Comparison of ENCODE assay signal across 8 mouse cellular contexts in the genomic region with DNA sequence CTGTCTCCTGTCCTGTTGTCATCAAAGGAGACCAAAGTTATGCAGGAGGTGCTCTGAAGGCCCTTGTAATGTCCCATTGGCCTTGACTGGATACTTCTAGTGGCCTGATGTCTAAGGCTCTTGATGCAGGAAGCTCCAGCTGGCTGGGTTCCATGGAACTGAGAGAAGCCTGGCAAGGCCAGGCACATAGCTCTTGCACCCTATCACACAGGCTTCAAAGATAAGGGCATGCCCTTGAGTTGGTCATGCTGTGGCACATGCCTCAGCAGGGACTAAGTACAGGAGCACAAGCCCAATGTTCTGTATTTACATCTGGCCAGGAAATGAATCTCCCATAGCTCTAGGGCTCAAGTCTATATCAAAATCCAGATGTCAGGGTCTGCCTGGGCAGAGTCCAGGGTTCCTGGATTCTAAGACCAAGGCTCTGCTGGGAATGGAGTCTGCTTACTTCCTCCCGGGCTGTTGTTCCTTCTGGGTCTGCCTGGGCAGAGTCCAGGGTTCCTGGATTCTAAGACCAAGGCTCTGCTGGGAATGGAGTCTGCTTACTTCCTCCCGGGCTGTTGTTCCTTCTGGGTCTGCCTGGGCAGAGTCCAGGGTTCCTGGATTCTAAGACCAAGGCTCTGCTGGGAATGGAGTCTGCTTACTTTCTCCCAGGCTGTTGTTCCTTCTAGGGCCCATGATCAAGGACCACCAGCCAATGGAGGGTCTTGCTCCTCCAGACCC. TPM values are rescaled to one million over a fixed set of nuclear protein-coding genes. Genes with fewer than 3 reads are reported as not detected.
A peak's percentile ranks its signal among the peaks of the same experiment; 100 is the strongest.
DNase-seq lines count a peak whose midpoint lies in the region; ATAC-seq and TF ChIP-seq lines count a peak whose summit lies in the region.
"Not testable (repeated sequence)": the region's sequence is repeated elsewhere in the genome, so short reads cannot be mapped to it uniquely, and the experiment has no call there.

No protein-coding gene starts in this region.

- not testable (repeated sequence) for H3K27me3 ChIP-seq in heart, adult 2 months (ENCODE audit: control insufficient read depth, insufficient read depth, low read length); heart, postnatal 0 days (ENCODE audit: control insufficient read depth, insufficient read depth, low read length); kidney, adult 2 months (replicated peaks; ENCODE audit: control insufficient read depth, insufficient read depth, low read length); lung, embryonic 16.5 days (ENCODE audit: control insufficient read depth, insufficient read depth, low read depth, low read length)

- not testable (repeated sequence) for H3K4me3 ChIP-seq in bone marrow macrophage, adult 2 months (ENCODE audit: insufficient read depth, low read length); heart, adult 2 months; heart, postnatal 0 days (ENCODE audit: low read depth, low read length); kidney, adult 2 months (ENCODE audit: insufficient read depth, low read depth, low read length); lung, embryonic 16.5 days (ENCODE audit: low read length)

- not testable (repeated sequence) for TF ChIP-seq CTCF in bone marrow macrophage, adult 2 months (IDR thresholded peaks at IDR 0.05; ENCODE audit: low read depth, low read length); heart, adult 2 months (IDR thresholded peaks at IDR 0.05); heart, postnatal 0 days (IDR thresholded peaks at IDR 0.05; ENCODE audit: low read depth); kidney, adult 2 months (conservative IDR thresholded peaks at IDR 0.05; ENCODE audit: insufficient read depth, insufficient read length, low read depth, low read length)

- peak; percentile 95 for ATAC-seq in heart, postnatal 0 days (ENCODE audit: insufficient read depth, low read depth)
- ATAC-seq in lung, embryonic 16.5 days (ENCODE audit: low read depth) = peak; percentile 51

- H3K4me2 ChIP-seq in heart, postnatal 0 days (ENCODE audit: low read depth, low read length); lung, embryonic 16.5 days (ENCODE audit: low read depth, low read length): not testable (repeated sequence)

- not testable (repeated sequence) for H3K9me3 ChIP-seq in heart, postnatal 0 days (replicated peaks; ENCODE audit: control insufficient read depth, low read length); lung, embryonic 16.5 days (ENCODE audit: control insufficient read depth, low read length)

- not testable (repeated sequence) for H3K9ac ChIP-seq in heart, adult 2 months (ENCODE audit: low read depth, low read length); heart, postnatal 0 days (replicated peaks; ENCODE audit: low read depth, low read length); lung, embryonic 16.5 days (ENCODE audit: low read length)

- DNase-seq in adrenal gland, adult (ENCODE audit: inconsistent age in 2 of 2, low spot score in 1 of 2) = peak; percentile 93 to 97
- peak; percentile 72 to 85 for DNase-seq in heart, adult 2 months
- peak; percentile 90 for DNase-seq in heart, postnatal 0 days (ENCODE audit: low spot score)
- peak; percentile 45 for DNase-seq in kidney, adult 2 months
- DNase-seq in ovary, postnatal 14 days (ENCODE audit: low spot score) = peak; percentile 22
- DNase-seq in urinary bladder, postnatal 14 days (ENCODE audit: low spot score) = peak; percentile 70

- H3K27ac ChIP-seq in bone marrow macrophage, adult 2 months (ENCODE audit: insufficient read depth, low read depth, low read length) = peak overlapping the region; percentile 7
- H3K27ac ChIP-seq in heart, adult 2 months = peak overlapping the region; percentile 69
- H3K27ac ChIP-seq in heart, postnatal 0 days (ENCODE audit: low read depth) = peak overlapping the region; percentile 87
- peak overlapping the region; percentile 80 for H3K27ac ChIP-seq in kidney, adult 2 months (ENCODE audit: insufficient read depth, low read depth, low read length)
- not testable (repeated sequence) for H3K27ac ChIP-seq in lung, embryonic 16.5 days (ENCODE audit: low read length)

- intact Hi-C loops in heart, adult 2 months (cut with DNase I) = not testable (repeated sequence)

- not testable (repeated sequence) for TF ChIP-seq POLR2A in bone marrow macrophage, adult 2 months (IDR thresholded peaks at IDR 0.05; ENCODE audit: borderline replicate concordance, low read depth, low read length); heart, adult 2 months (IDR thresholded peaks at IDR 0.05; ENCODE audit: insufficient read depth, low read depth, low read length); kidney, adult 2 months (IDR thresholded peaks at IDR 0.05; ENCODE audit: low read depth, low read length)

- H3K79me2 ChIP-seq in heart, adult 2 months (replicated peaks; ENCODE audit: control insufficient read depth, insufficient read depth, low read length) = not testable (repeated sequence)

- H3K4me1 ChIP-seq in bone marrow macrophage, adult 2 months (ENCODE audit: control insufficient read depth, insufficient read depth, low read length); kidney, adult 2 months (ENCODE audit: control insufficient read depth, insufficient read depth, low read length); lung, embryonic 16.5 days (replicated peaks; ENCODE audit: control insufficient read depth, insufficient read depth, low read length): not testable (repeated sequence)
- peaks cover 16% of the 10 kb centered on the region for H3K4me1 ChIP-seq in heart, adult 2 months (ENCODE audit: control insufficient read depth, insufficient read depth, low read length)
- peaks cover 28% of the 10 kb centered on the region for H3K4me1 ChIP-seq in heart, postnatal 0 days (ENCODE audit: control insufficient read depth, insufficient read depth)

- H3K36me3 ChIP-seq in heart, adult 2 months (ENCODE audit: control insufficient read depth, insufficient read depth, low read length) = peaks cover 15% of the 10 kb centered on the region
- peaks cover 17% of the 10 kb centered on the region; the same call in 1 of the 2 replicates for H3K36me3 ChIP-seq in heart, postnatal 0 days (replicated peaks; ENCODE audit: control insufficient read depth, insufficient read depth, low read length)
- not testable (repeated sequence) for H3K36me3 ChIP-seq in kidney, adult 2 months (ENCODE audit: control insufficient read depth, insufficient read depth, low read length)
- peaks cover 16% of the 10 kb centered on the region for H3K36me3 ChIP-seq in lung, embryonic 16.5 days (ENCODE audit: control insufficient read depth, insufficient read depth, low read length)

- 4% methylated on average over 2 of the region's 2 CpGs for WGBS in heart, adult 2 months
- WGBS in heart, postnatal 0 days = no CpG with 5 or more reads among the region's 2 CpGs
- 62% methylated on average over 2 of the region's 2 CpGs for WGBS in kidney, adult 2 months
- WGBS in lung, embryonic 16.5 days = 86% methylated on average over 1 of the region's 2 CpGs

- TF ChIP-seq EP300 in heart, adult 2 months (IDR thresholded peaks at IDR 0.05; ENCODE audit: insufficient read depth, low read depth, low read length) = peak; percentile 95
- peak; percentile 92 for TF ChIP-seq EP300 in heart, postnatal 0 days (IDR thresholded peaks at IDR 0.05; ENCODE audit: low read depth)

RNA-seq across cellular contexts. Expression of a gene that starts 41.3 kb away (rescaled TPM):
- polyA plus RNA-seq in bone marrow macrophage, adult 2 months (2012; ENCODE audit: insufficient read depth, insufficient read length, missing spikeins) = 46.7 and 50.5 TPM in 2 replicates
- 10 to 100 TPM; 27.0 to 31.7 TPM for total RNA-seq in heart, adult 2 months (2021)
- 13.8 and 28.8 TPM in 2 replicates for polyA plus RNA-seq in heart, adult 2 months (2012; rRNA removed)
- 56.4 and 86.6 TPM in 2 replicates for total RNA-seq in heart, postnatal 0 days (2014; rRNA removed; ENCODE audit: low replicate concordance)
- 68.6 and 73.6 TPM in 2 replicates for polyA plus RNA-seq in heart, postnatal 0 days (2015; fragmentation: Nextera tagmentation; extraction: Ambion mirVana)
- 21.2 and 30.1 TPM in 2 replicates for polyA plus RNA-seq in kidney, adult 2 months (2012; rRNA removed)
- 139 and 148 TPM in 2 replicates for polyA plus RNA-seq in lung, embryonic 16.5 days (2015; fragmentation: Nextera tagmentation; extraction: Ambion mirVana)

RNA-seq across cellular contexts. Expression of a gene that starts 54.8 kb away (rescaled TPM):
- 75.9 and 77.7 TPM in 2 replicates for polyA plus RNA-seq in bone marrow macrophage, adult 2 months (2012; ENCODE audit: insufficient read depth, insufficient read length, missing spikeins)
- 10 to 100 TPM; 68.7 to 69.7 TPM for total RNA-seq in heart, adult 2 months (2021)
- polyA plus RNA-seq in heart, adult 2 months (2012; rRNA removed) = 42.6 and 57.4 TPM in 2 replicates
- total RNA-seq in heart, postnatal 0 days (2014; rRNA removed; ENCODE audit: low replicate concordance) = 125 and 129 TPM in 2 replicates
- 49.6 and 50.3 TPM in 2 replicates for polyA plus RNA-seq in heart, postnatal 0 days (2015; fragmentation: Nextera tagmentation; extraction: Ambion mirVana)
- polyA plus RNA-seq in kidney, adult 2 months (2012; rRNA removed) = 20.1 and 22.2 TPM in 2 replicates
- 75.4 and 79.0 TPM in 2 replicates for polyA plus RNA-seq in lung, embryonic 16.5 days (2015; fragmentation: Nextera tagmentation; extraction: Ambion mirVana)

Comparison
In these comparisons a context has a peak if more than half of its experiments do, and no peak if none do; other contexts are left out.
1. DNase-seq: peak in every context shown above with its lines; median percentile 95 in adrenal gland, adult; 90 in heart, postnatal 0 days; 78 in heart, adult 2 months; 70 in urinary bladder, postnatal 14 days; 45 in kidney, adult 2 months; 22 in ovary, postnatal 14 days.